Comparison of ENCODE assay signal across 19 mouse cellular contexts in the genomic region with DNA sequence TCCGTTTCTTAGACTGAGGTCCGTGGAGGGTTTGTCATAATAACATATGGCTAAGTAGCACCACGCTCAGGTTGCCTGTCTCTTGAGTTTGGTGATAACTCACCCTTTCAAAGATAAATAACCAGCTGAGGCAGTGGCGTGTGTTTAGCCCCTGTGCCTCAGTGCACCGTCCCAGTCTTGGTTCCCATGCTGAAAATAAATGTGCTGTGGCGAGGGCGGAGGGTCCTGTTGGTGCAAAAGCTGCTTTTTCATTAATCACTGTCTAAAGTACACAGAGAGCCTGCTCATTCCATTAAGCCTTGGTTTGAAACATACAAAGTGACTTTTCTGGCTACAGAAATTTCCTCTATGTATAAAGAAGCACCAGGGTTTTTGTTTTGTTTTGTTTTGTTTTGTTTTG.
"Had no signal": no experiment of that assay in that cellular context is flagged by ENCODE, and none has a peak within 500 bp of the region (broad histone marks: within the 10 kb centered on the region; RNA-seq: fewer than 3 reads in every experiment).

No protein-coding gene starts in this region.

- H3K9me3 ChIP-seq: limb, embryonic 10.5 days; limb, embryonic 13.5 days; liver, embryonic 12.5 days; liver, embryonic 15.5 days; lung, embryonic 15.5 days; neural tube, embryonic 13.5 days had no signal

- H3K27me3 ChIP-seq: limb, embryonic 13.5 days; liver, embryonic 12.5 days; liver, embryonic 15.5 days; lung, embryonic 15.5 days; megakaryocyte, embryonic 14.5 days; neural tube, embryonic 13.5 days had no signal

- H3K4me2 ChIP-seq: limb, embryonic 13.5 days; liver, embryonic 12.5 days; liver, embryonic 15.5 days; lung, embryonic 15.5 days; midbrain, embryonic 11.5 days; neural tube, embryonic 13.5 days had no signal

- H3K4me1 ChIP-seq: limb, embryonic 10.5 days; limb, embryonic 13.5 days; liver, embryonic 12.5 days; liver, embryonic 15.5 days; lung, embryonic 15.5 days; megakaryocyte, embryonic 14.5 days; neural tube, embryonic 13.5 days had no signal

- H3K36me3 ChIP-seq: limb, embryonic 10.5 days; limb, embryonic 13.5 days; liver, embryonic 12.5 days; liver, embryonic 15.5 days; lung, embryonic 15.5 days; neural tube, embryonic 13.5 days had no signal

- H3K27ac ChIP-seq: limb, embryonic 10.5 days; limb, embryonic 13.5 days; liver, embryonic 12.5 days; liver, embryonic 15.5 days; lung, embryonic 15.5 days; neural tube, embryonic 13.5 days had no signal

- ATAC-seq: liver, embryonic 12.5 days had no signal

- DNase-seq: kidney, adult 9 months; kidney, postnatal 14 days; kidney, postnatal 4 days; layer of hippocampus, adult 9-11 months; liver; lung, adult 18-20 months; lung, postnatal 10 days; lung, postnatal 36 days; midbrain, embryonic 14.5 days; thymus, adult 18-20 months; thymus, postnatal 36 days had no signal

- H3K9ac ChIP-seq: limb, embryonic 13.5 days; liver, embryonic 12.5 days; liver, embryonic 15.5 days; lung, embryonic 15.5 days; neural tube, embryonic 13.5 days had no signal

- H3K4me3 ChIP-seq: limb, embryonic 10.5 days; limb, embryonic 13.5 days; liver, embryonic 12.5 days; liver, embryonic 15.5 days; lung, embryonic 15.5 days; megakaryocyte, embryonic 14.5 days; neural tube, embryonic 13.5 days had no signal
